Mouse (Mus musculus): ENCODE results near the gene F10. TPM values are rescaled to one million over a fixed set of nuclear protein-coding genes. Genes with fewer than 3 reads are reported as not detected.
A peak's percentile ranks its signal among the peaks of the same experiment; 100 is the strongest.
"Not testable (repeated sequence)": the region's sequence is repeated elsewhere in the genome, so short reads cannot be mapped to it uniquely, and the experiment has no call there.

The F10 gene
- total RNA-seq, 2 experiments from 2014 or later: not detected

DNA sequence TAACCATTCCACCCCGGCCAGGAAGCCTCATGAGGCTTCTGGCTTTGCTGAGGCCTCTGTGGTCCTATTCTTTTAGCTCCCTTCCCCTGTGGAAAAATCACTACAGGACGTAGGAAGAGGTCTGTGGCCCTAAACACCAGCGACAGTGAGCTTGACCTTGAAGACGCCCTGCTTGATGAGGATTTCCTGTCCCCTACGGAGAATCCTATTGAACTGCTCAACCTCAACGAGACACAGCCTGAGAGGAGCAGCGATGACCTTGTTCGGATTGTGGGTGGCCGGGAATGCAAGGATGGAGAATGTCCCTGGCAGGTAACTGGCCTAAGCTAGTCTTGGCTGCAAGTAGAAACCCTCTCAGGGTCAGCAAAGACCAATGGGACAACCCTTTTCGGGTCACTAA lies 13.4 kb downstream of the F10 start:
- intact Hi-C loops (cut with DNase I): loop anchor here (5.0 kb wide), 1 partner anchor 58 kb away; no protein-coding TSS in a partner anchor
- no peak for DNase-seq

- DNase-seq: no peak
- intact Hi-C loops (cut with DNase I): no loop called here
Observed at GRCm38 (mm10) chr8:13057351-13057750, 20.2 kb downstream of the F10 start.

- intact Hi-C loops (cut with DNase I): no loop called here
- DNase-seq: no peak
Observed at GRCm38 (mm10) chr8:13060441-13061150, 23.5 kb downstream of the F10 start, which contains the start of gene Proz. Gene Proz, plus strand, starts transcription at chr8:13060914.

GRCm38 (mm10) chr8:13063112-13063511 lies 26.0 kb downstream of the F10 start:
- DNase-seq: no peak
- intact Hi-C loops (cut with DNase I): no loop called here

GRCm38 (mm10) chr8:13073255-13073654 lies 36.1 kb downstream of the F10 start:
- intact Hi-C loops (cut with DNase I): no loop called here
- DNase-seq: no peak

GRCm38 (mm10) chr8:13075044-13075443 lies 37.9 kb downstream of the F10 start:
- DNase-seq: no peak
- intact Hi-C loops (cut with DNase I): no loop called here

GRCm38 (mm10) chr8:13075579-13075978 lies 38.5 kb downstream of the F10 start:
- intact Hi-C loops (cut with DNase I); DNase-seq: not testable (repeated sequence)

- intact Hi-C loops (cut with DNase I): no loop called here
- no peak for DNase-seq
Observed at GRCm38 (mm10) chr8:13077542-13077941, 40.4 kb downstream of the F10 start.

DNA sequence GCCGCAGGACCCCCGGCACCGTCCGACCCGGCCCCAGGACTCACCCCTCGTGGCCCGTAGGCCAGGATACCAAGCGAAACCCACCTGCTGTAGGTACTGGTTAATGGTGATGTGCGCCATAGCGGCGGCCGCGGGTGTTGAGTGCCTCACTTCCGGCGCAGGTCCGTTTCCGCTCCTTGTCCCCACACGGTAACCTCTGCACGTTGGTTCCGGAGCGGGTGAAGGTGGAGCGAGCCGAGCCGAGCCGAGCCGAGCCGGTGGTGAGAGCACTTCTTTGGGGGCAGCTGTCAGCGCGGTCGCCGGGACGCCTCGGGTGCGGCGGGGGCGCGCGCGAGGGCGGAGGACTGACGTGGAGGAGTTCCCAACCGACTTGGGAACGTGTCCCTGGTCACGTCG lies 67.6 kb downstream of the F10 start:
- intact Hi-C loops (cut with DNase I): loop anchor here (5.0 to 10.0 kb wide), 2 partner anchors 108 to 430 kb away; partner anchors contain the start of gene Tubgcp3
- DNase-seq: peak; percentile 87 to 91

DNA sequence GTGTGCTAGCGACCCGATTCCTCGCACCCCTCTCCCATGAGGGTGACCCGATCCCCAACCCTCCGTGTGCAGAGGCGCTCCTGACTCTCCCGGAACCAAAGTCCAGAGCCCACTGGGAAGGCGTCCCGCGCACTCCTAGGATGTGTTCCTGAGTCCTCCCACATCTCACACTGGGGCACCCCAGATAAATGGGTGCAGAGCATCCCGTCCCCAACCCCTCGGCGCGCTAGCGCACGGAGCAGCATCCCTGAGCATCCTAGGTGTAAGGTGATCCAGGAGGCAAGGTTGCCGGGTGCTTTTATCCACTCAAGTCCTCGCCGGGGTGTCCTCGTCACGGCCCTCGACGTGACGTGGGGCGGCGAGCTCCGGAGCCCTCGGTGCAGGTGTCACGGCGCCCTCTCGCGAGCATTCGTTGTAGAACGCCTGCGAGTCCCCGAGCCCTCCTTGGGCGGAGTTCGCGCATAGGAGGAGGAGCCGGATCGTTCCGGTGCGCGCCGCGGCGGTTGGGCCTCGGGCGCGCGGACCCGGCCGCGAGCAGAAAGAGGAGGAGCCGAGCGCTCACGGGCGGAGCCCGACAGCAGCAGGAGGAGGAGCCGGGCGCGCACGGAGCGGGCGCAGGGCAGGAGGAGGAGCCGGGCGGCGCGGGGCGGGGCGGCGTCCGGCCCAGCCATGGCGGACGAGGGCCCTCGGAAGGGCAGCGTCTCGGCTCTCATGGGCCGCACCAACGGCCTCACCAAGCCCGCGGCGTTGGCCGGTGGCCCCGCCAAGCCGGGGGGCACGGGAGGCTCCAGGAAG lies 68.2 kb downstream of the F10 start, which contains the start of the genes Pcid2 and Cul4a:
Gene Pcid2, minus strand, starts transcription at position 373 of the 795 bp plus-strand sequence.
Gene Cul4a, plus strand, starts transcription at position 535 of the 795 bp plus-strand sequence.
- DNase-seq: peak; percentile 91 to 96
- intact Hi-C loops (cut with DNase I): loop anchor here (5.0 to 10.0 kb wide), 2 partner anchors 107 to 430 kb away; partner anchors contain the start of gene Tubgcp3

DNA sequence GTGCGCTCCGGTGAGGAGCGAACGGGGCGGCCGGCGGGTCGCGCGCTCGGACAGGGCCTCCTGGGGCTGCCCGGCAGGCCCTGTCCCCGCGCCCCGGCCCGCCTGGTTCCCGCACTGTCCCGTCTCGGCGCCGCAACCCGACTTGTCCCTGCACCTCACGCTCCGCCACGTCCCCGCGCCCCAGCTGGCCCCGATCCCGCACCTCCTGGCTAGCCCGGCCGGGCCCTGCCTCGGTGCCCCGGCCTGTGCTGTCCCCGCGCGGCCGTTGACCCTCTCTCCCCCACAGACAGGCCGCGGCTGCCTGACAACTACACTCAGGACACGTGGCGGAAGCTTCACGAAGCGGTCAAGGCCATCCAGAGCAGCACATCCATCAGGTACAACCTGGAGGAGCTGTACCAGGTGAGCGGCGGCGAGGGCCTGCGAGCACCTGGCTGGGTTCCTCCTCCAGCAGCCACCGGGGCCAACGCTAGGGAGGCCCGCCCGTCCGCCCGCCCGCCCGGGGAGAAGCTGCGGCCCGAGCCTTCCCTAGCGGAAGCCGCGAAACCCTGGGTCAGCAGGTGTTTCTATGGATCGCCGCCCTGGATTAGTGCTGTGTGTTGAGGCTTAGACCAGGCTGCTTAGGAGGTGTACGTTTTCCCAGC lies 68.9 kb downstream of the F10 start:
- intact Hi-C loops (cut with DNase I): loop anchor here (5.0 to 10.0 kb wide), 2 partner anchors 106 to 431 kb away; partner anchors contain the start of gene Tubgcp3
- DNase-seq: peak in 1 of 2 experiments; percentile 35

Other genes starting within 250 kb of the F10 start
- gene Mcf2l, start 163.5 kb upstream of the F10 start, total RNA-seq (2021): 10 to 100 TPM; 26.0 to 29.3 TPM
- not detected for gene F7, start 11.3 kb upstream of the F10 start, total RNA-seq (2021)
- gene Proz, start 23.6 kb downstream of the F10 start, total RNA-seq (2021): not detected
- gene Pcid2, start 68.2 kb downstream of the F10 start, total RNA-seq (2021): 1 to 10 TPM; 7.5 to 8.1 TPM
- gene Cul4a, start 68.3 kb downstream of the F10 start, total RNA-seq (2021): 10 to 100 TPM; 65.9 to 66.7 TPM
- 100 to 1,000 TPM; 299 to 317 TPM for gene Lamp1, start 121.9 kb downstream of the F10 start, total RNA-seq (2021)
- gene Grtp1, start 163.3 kb downstream of the F10 start, total RNA-seq (2021): 10 to 100 TPM; 10.8 to 13.1 TPM
- 10 to 100 TPM; 47.4 to 71.2 TPM for gene Adprhl1, start 216.9 kb downstream of the F10 start, total RNA-seq (2021)

All from gastrocnemius, postnatal 36 days (tissue).